Mouse (Mus musculus) hindbrain, embryonic 11.5 days (tissue): ENCODE data around the gene 1700109H08Rik. TPM values are rescaled to one million over a fixed set of nuclear protein-coding genes. Genes with fewer than 3 reads are reported as not detected.

Experiments
- ATAC-seq: fragments of 200-750 bp; cut with Nextera tagmentation; 2 replicates; pipeline ENCODE4 v1.8.0; 2017; ENCODE audit warnings: mild to moderate bottlenecking, moderate TSS enrichment, moderate library complexity; ENCODE audit not compliant: low FRiP score
- DNase-seq: peaks from one replicate; pipeline ENCODE4 v3.0.0-alpha.2; 2015; ENCODE audit warnings: low spot score
- H3K27ac ChIP-seq: fragments of 300-500 bp; sonication (generic); 2 replicates; pipeline ENCODE4 v1.5.1; 2014; ENCODE audit warnings: mild to moderate bottlenecking, low read depth, low read length
- H3K27me3 ChIP-seq: fragments of 300-500 bp; sonication (generic); 2 replicates; pipeline ENCODE4 v1.6.1; 2014; ENCODE audit warnings: mild to moderate bottlenecking, low read length, moderate library complexity, mixed read lengths; ENCODE audit not compliant: control insufficient read depth, insufficient read depth
- H3K36me3 ChIP-seq: fragments of 300-500 bp; sonication (generic); 2 replicates; pipeline ENCODE4 v1.6.1; 2014; ENCODE audit warnings: mild to moderate bottlenecking, low read length, moderate library complexity, mixed read lengths; ENCODE audit not compliant: control insufficient read depth, insufficient read depth
- H3K4me1 ChIP-seq: fragments of 300-500 bp; sonication (generic); replicated peaks from 2 replicates; pipeline ENCODE4 v1.6.1; 2014; ENCODE audit warnings: low read length, mixed read lengths; ENCODE audit not compliant: control insufficient read depth, insufficient read depth
- H3K4me2 ChIP-seq: fragments of 300-500 bp; sonication (generic); replicated peaks from 2 replicates; pipeline ENCODE4 v1.6.1; 2014; ENCODE audit warnings: mild to moderate bottlenecking, low read depth, low read length
- H3K4me3 ChIP-seq: fragments of 300-500 bp; sonication (generic); 2 replicates; pipeline ENCODE4 v1.5.1; 2014; ENCODE audit warnings: low read depth, low read length
- H3K9ac ChIP-seq: fragments of 300-500 bp; sonication (generic); 2 replicates; pipeline ENCODE4 v1.6.1; 2014; ENCODE audit warnings: low read depth, low read length
- H3K9me3 ChIP-seq: fragments of 300-500 bp; sonication (generic); 2 replicates; pipeline ENCODE4 v1.6.1; 2016; ENCODE audit warnings: low read length; ENCODE audit not compliant: control insufficient read depth
- WGBS: fragments of 180-500 bp; shearing (Covaris S2); extraction: QIAGEN DNeasy Blood & Tissue Kit; methylation state at CpG from one replicate; pipeline ENCODE4 v1.1.7; 2014; 5-methylcytosine and 5-hydroxymethylcytosine counted together
- polyA plus RNA-seq: library from polyadenylated mRNA; unstranded; fragments of >200 nt; fragmentation: Nextera tagmentation; extraction: Ambion mirVana; gene quantifications from 2 replicates; pipeline ENCODE4 v1.2.1, GENCODE M21; 2014

1700109H08Rik gene
- polyA plus RNA-seq, 1 experiment from 2014 or later = 5.1 TPM

DNA sequence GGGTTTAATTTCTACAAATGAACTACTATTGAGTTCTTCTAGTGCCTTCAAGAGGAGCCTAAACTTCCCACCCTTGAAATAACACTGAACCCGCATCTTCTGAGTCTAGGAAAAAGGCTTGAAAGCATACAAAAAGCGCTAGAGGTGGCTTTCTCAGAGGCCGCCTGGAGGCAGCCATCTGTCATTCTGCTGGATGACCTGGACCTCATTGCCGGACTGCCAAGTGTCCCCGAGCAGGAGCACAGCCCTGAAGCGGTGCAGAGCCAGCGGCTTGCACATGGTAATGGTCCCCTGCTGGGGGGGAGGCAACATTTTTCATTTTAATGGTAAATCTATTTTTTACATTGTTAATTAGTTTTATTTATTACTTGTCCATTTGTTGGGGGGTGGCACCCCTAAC is 49.1 kb downstream of the 1700109H08Rik start:
- Histone ChIP-seq H3K36me3 (no peaks in the 10 kb centered on the region), H3K9ac (no peak overlapping the region), H3K4me1 (no peaks in the 10 kb centered on the region), H3K27me3 (no peaks in the 10 kb centered on the region), H3K4me3 (no peak overlapping the region), H3K27ac (no peak overlapping the region), H3K4me2 (no peak overlapping the region), H3K9me3 (no peaks in the 10 kb centered on the region)
- WGBS = 81% methylated on average over 7 of the region's 7 CpGs
- DNase-seq (no peak), ATAC-seq (no peak)

DNA sequence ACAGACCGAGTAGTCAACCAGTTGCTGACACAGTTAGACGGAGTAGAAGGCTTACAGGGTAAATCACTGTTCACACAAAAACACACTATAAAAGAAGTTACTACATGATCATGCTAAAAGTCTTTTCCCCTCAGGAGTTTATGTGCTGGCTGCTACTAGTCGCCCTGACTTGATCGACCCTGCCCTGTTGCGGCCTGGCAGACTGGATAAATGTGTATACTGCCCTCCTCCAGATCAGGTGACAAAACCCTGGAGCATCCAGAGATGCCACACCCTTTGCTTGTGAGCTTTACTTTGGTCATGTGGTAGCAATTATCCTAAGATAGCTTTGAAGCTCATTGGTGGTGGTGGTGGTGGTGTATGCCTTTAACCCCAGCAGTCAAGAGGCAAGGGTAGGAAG is 58.7 kb downstream of the 1700109H08Rik start:
- Histone ChIP-seq H3K36me3 (0 out of 2 replicates have a peak, but pooled peaks cover 2% of the 10 kb centered on the region), H3K4me2 (no peak overlapping the region), H3K27me3 (no peaks in the 10 kb centered on the region), H3K27ac (no peak overlapping the region), H3K9me3 (no peaks in the 10 kb centered on the region), H3K4me1 (no peaks in the 10 kb centered on the region), H3K4me3 (no peak overlapping the region), H3K9ac (no peak overlapping the region)
- WGBS = 93% methylated on average over 5 of the region's 5 CpGs
- ATAC-seq (no peak), DNase-seq (no peak)

DNA sequence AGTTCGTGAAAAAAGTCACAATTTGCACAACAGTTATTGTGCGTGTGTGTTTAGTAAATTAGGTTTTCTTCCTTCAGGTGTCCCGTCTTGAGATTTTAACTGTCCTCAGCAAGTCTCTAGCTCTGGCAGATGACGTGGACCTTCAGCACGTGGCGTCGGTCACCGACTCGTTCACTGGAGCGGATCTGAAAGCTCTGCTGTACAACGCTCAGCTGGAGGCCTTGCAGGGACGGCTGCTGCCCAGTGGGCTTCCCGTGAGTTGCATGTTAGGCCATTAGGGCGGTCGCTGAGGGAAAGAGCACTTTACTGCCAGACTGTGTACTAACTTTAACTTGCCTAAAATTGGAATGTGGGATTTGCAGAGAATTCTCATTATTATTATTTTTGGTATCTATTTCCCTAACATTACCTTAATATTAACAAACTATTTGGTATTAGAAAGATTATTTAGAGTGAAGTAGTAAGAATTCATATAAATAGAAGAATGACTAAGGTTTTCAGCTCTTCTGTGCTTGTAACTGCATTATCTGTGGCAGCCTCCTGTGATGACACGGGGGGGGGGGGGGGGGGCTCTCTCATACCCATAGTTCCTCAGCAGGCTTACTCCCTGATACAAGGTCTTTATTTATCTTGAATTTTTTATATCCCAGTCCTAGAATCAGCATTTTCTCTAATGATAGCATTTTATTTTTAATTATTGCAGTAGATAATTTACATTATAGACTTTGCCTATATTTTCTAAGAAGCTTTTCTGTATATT is 60.3 kb downstream of the 1700109H08Rik start:
- WGBS = 63% methylated on average over 16 of the region's 16 CpGs
- Histone ChIP-seq H3K4me1 (no peaks in the 10 kb centered on the region), H3K9me3 (no peaks in the 10 kb centered on the region), H3K27ac (no peak overlapping the region), H3K4me3 (no peak overlapping the region), H3K36me3 (0 out of 2 replicates have a peak, but pooled peaks cover 2% of the 10 kb centered on the region), H3K27me3 (no peaks in the 10 kb centered on the region), H3K9ac (no peak overlapping the region), H3K4me2 (no peak overlapping the region)
- ATAC-seq (no peak), DNase-seq (no peak)

DNA sequence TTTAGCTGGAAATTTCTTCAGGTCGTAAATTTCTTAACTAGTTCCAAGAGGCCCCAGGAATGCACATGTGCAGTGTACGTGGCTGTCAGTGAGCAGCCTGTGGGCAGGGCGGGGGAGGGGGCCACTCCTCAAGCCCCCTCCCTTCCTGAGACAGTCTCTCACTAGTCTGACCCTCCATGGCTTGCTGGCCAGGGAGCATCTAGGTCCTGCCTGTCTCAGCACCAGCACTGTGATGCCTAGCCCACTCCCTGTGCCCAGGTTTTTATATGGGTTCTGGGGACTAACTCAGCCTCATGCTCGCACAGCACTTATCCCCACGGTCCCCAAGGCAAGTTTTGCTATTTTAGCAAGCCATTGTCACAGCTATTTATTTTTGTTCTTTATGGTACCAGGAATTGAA is 60.9 kb downstream of the 1700109H08Rik start:
- Histone ChIP-seq H3K9ac (no peak overlapping the region), H3K27me3 (no peaks in the 10 kb centered on the region), H3K36me3 (0 out of 2 replicates have a peak, but pooled peaks cover 2% of the 10 kb centered on the region), H3K4me1 (no peaks in the 10 kb centered on the region), H3K4me2 (no peak overlapping the region), H3K4me3 (no peak overlapping the region), H3K27ac (no peak overlapping the region), H3K9me3 (no peaks in the 10 kb centered on the region)
- DNase-seq = no peak
- ATAC-seq = no peak
- 86% methylated on average over 5 of the region's 5 CpGs for WGBS

DNA sequence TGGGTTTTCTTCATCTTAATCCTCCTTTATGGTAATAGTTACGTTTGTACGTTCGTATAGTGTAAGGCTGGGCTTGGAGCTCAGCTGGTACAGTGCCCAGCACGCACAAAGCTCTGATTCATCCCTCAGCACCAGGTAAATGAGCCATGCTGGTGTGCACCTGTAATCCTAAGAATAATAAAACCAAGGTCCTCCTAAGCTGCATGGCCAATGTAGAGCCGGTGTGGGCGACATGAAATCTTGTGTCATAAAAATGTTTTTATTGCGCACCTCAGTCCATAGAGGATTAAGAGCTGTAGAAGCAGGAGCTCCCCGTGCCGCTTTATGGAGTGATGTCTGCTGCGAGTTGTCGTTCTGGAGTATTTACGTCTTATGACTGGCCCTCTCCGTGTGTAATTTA is 61.9 kb downstream of the 1700109H08Rik start:
- no peak overlapping the region for H3K4me3 ChIP-seq
- DNase-seq (no peak), ATAC-seq (no peak)
- H3K27me3 ChIP-seq = no peaks in the 10 kb centered on the region
- 0 out of 2 replicates have a peak, but pooled peaks cover 2% of the 10 kb centered on the region for H3K36me3 ChIP-seq
- H3K4me1 ChIP-seq = no peaks in the 10 kb centered on the region
- H3K9ac ChIP-seq = no peak overlapping the region
- WGBS = 96% methylated on average over 13 of the region's 13 CpGs
- H3K4me2 ChIP-seq = no peak overlapping the region
- no peak overlapping the region for H3K27ac ChIP-seq
- H3K9me3 ChIP-seq = no peaks in the 10 kb centered on the region

DNA sequence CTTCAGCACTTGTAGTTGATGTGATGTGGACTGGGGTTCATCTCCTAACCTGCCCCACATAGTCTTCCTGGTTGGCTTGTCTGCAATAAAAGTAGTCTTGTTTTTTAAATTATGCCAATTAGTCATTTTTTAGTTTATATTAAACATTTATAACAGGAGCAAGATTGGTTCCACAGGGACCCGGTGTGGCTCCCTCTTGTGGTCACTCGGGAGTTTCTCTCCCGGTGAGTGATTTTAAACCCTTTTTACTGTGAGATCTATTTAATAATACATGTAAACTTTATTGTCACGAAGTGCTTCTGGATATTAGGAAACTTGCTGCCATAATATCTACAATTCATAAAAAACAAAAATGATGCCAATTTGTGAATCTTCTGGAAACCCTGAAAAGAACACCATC is 62.6 kb downstream of the 1700109H08Rik start:
- WGBS = 71% methylated on average over 4 of the region's 4 CpGs
- no peaks in the 10 kb centered on the region for H3K27me3 ChIP-seq
- peak; percentile 21 for DNase-seq
- no peaks in the 10 kb centered on the region for H3K9me3 ChIP-seq
- no peak overlapping the region for H3K27ac ChIP-seq
- no peak overlapping the region for H3K9ac ChIP-seq
- no peak overlapping the region for H3K4me3 ChIP-seq
- H3K4me2 ChIP-seq = no peak overlapping the region
- H3K4me1 ChIP-seq = no peaks in the 10 kb centered on the region
- ATAC-seq = no peak
- H3K36me3 ChIP-seq = 0 out of 2 replicates have a peak, but pooled peaks cover 2% of the 10 kb centered on the region

Other genes starting within 250 kb of the 1700109H08Rik start
- gene Cdk6, start 230.1 kb upstream of the 1700109H08Rik start, polyA plus RNA-seq = 15.0 and 17.8 TPM in 2 replicates
- 37.6 and 43.1 TPM in 2 replicates for gene Fam133b, start 27.7 kb upstream of the 1700109H08Rik start, polyA plus RNA-seq
- gene Pex1, start 24.5 kb downstream of the 1700109H08Rik start, polyA plus RNA-seq = 16.7 and 18.5 TPM in 2 replicates
- 14.6 and 15.5 TPM in 2 replicates for gene Rbm48, start 25.0 kb downstream of the 1700109H08Rik start, polyA plus RNA-seq
- not detected in 2 replicates for gene Tmbim7, start 79.6 kb downstream of the 1700109H08Rik start, polyA plus RNA-seq
- 78.7 and 81.1 TPM in 2 replicates for gene Gatad1, start 85.6 kb downstream of the 1700109H08Rik start, polyA plus RNA-seq
- 15.8 and 18.2 TPM in 2 replicates for gene Ankib1, start 231.4 kb downstream of the 1700109H08Rik start, polyA plus RNA-seq
- gene Krit1, start 231.6 kb downstream of the 1700109H08Rik start, polyA plus RNA-seq = 66.9 and 71.5 TPM in 2 replicates